Mouse (Mus musculus): Measurements from ENCODE around the gene Ttbk1. TPM values are rescaled to one million over a fixed set of nuclear protein-coding genes. Genes with fewer than 3 reads are reported as not detected.
"Not testable (repeated sequence)": the region's sequence is repeated elsewhere in the genome, so short reads cannot be mapped to it uniquely, and the experiment has no call there.

Ttbk1 gene
- polyA plus RNA-seq, 1 experiment from 2014 or later = 3.8 TPM

DNA sequence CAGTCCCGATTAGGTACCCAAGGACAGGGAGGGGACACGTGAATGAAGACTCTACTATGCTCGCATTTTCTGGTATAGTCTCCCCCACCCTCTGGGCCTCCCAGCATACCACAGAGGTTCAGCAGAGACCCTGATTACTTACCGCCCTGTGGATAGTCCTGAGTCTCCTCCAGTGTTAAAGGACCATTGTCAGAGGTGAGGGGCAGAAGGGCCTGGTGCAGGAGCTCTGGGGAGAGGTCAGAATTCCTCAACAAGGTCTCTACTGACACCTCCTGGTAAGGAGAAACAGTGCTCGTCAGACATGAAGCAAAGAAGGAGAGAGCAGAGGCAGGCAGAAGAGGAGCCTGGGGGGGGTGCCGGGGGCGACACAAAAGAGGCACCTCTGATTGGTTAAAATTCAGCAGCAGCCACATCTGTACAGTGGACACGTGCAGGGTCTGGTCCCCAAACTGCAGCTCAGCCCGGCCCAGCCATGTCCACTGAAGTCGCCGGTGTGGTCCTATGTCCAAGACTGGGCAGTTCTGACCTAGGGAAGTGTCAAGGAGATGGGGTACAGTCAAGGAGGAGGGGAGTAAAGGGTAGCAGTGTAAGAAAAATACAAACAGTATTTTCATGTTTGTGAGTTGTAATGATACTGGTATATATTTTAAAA, 23.7 kb upstream of the Ttbk1 start:
- DNase-seq (ENCODE audit: low spot score) (peak; percentile 52), ATAC-seq (0 out of 2 replicates have a peak, but pooled peaks have one; percentile 15)
- Histone ChIP-seq H3K4me2 (ENCODE audit: low read length) (no peak overlapping the region), H3K9ac (ENCODE audit: low read length) (no peak overlapping the region), H3K36me3 (ENCODE audit: control insufficient read depth, insufficient read depth, low read length) (no peaks in the 10 kb centered on the region), H3K27ac (ENCODE audit: low read depth, low read length) (no peak overlapping the region), H3K27me3 (replicated peaks; ENCODE audit: control insufficient read depth, insufficient read depth, low read length) (no peaks in the 10 kb centered on the region), H3K4me1 (ENCODE audit: control insufficient read depth, insufficient read depth, low read length) (no peaks in the 10 kb centered on the region), H3K9me3 (replicated peaks; ENCODE audit: control insufficient read depth, low read length) (no peaks in the 10 kb centered on the region), H3K4me3 (ENCODE audit: low read depth, low read length) (no peak overlapping the region)
- WGBS = 42% methylated on average over 11 of the region's 11 CpGs

DNA sequence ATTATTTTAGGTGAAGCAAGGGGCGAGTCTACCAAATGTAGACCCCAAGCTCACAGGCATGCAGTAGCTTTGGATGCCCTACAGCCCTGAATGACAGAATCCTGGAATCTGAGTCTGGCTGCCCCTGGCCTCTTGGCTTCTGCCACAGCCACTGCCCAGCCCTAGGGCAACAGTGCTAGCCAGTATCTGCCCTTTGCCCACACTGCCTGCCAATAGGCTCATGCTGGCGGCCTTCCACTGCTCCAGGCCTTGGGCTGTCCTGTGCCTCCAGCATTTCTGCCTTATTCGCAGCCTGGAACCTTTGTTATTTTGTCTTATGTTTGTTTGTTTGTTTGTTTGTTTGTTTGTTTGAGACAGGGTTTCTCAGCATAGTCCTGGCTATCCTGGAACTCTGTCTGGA, 18.1 kb upstream of the Ttbk1 start:
- Histone ChIP-seq H3K4me2 (ENCODE audit: low read length) (no peak overlapping the region), H3K4me1 (ENCODE audit: control insufficient read depth, insufficient read depth, low read length) (no peaks in the 10 kb centered on the region), H3K27ac (ENCODE audit: low read depth, low read length) (no peak overlapping the region), H3K27me3 (replicated peaks; ENCODE audit: control insufficient read depth, insufficient read depth, low read length) (no peaks in the 10 kb centered on the region), H3K36me3 (ENCODE audit: control insufficient read depth, insufficient read depth, low read length) (peaks cover 12% of the 10 kb centered on the region), H3K4me3 (ENCODE audit: low read depth, low read length) (no peak overlapping the region), H3K9ac (ENCODE audit: low read length) (no peak overlapping the region), H3K9me3 (replicated peaks; ENCODE audit: control insufficient read depth, low read length) (no peaks in the 10 kb centered on the region)
- DNase-seq (ENCODE audit: low spot score) (no peak), ATAC-seq (no peak)
- 89% methylated on average over 3 of the region's 3 CpGs for WGBS

DNA sequence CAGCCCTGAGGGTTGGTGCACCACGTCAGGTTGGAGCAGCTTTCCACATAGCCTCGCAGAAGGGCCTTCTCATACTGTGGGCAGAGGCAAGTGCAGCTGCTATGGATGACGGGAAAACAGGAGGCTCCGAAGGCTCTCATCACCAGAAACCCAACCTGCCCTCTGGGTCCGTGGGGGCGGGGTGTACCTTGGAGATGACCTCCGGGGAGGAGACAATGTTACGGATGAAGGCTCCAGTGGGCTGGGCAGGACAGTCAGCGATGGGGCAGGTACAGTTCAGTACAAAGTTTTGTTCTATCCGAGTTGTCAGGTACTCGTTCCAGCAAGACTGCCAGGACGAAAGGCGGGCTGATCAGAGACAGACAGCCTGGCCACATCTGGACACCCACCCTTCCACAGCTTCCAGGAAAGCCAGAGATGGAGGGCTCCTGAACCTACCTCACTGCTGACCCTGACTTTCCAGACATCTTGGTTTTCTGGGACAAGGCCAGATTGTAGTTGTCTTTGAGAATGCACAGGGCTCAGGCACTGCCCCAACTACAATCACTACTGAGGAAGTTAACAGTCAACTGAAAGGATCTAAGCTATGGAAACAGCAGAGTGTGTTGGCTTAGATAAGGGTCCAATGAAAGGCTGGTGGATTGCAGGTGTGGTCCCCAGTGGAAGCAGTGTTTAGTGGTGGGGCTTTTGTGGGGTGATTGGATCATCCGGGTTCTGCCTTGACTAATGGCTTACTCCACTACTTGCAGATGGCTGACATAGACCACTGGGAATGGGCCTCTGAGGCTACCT, 16.6 kb upstream of the Ttbk1 start:
- H3K27ac ChIP-seq (ENCODE audit: low read depth, low read length) = no peak overlapping the region
- DNase-seq (ENCODE audit: low spot score) (no peak), ATAC-seq (no peak)
- no peaks in the 10 kb centered on the region for H3K27me3 ChIP-seq (replicated peaks; ENCODE audit: control insufficient read depth, insufficient read depth, low read length)
- H3K9ac ChIP-seq (ENCODE audit: low read length) = no peak overlapping the region
- no peak overlapping the region for H3K4me2 ChIP-seq (ENCODE audit: low read length)
- peaks cover 20% of the 10 kb centered on the region for H3K36me3 ChIP-seq (ENCODE audit: control insufficient read depth, insufficient read depth, low read length)
- WGBS = 85% methylated on average over 14 of the region's 14 CpGs
- H3K4me1 ChIP-seq (ENCODE audit: control insufficient read depth, insufficient read depth, low read length) = no peaks in the 10 kb centered on the region
- H3K4me3 ChIP-seq (ENCODE audit: low read depth, low read length) = no peak overlapping the region
- H3K9me3 ChIP-seq (replicated peaks; ENCODE audit: control insufficient read depth, low read length) = no peaks in the 10 kb centered on the region

DNA sequence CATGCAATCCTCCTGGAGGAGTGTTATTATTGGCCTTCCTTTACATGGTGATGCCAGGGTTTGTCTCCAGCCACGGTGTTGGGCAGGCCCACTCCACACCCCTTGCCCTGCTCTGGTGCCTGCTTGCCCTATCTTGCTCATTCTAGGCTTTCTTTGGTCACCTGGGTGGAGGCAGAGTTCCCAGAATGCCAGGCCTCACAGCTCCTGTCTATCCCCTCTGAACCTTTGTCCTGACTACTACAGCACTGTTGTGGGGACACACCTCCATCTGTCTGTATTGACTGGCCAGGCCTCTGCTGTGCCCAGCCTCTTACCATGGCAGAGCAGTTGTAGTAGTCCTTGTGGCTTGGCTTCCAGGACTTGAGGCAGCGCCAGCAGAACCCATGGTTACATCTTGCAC, 15.3 kb upstream of the Ttbk1 start:
- WGBS = 95% methylated on average over 2 of the region's 2 CpGs
- no peak overlapping the region for H3K27ac ChIP-seq (ENCODE audit: low read depth, low read length)
- ATAC-seq = no peak

DNA sequence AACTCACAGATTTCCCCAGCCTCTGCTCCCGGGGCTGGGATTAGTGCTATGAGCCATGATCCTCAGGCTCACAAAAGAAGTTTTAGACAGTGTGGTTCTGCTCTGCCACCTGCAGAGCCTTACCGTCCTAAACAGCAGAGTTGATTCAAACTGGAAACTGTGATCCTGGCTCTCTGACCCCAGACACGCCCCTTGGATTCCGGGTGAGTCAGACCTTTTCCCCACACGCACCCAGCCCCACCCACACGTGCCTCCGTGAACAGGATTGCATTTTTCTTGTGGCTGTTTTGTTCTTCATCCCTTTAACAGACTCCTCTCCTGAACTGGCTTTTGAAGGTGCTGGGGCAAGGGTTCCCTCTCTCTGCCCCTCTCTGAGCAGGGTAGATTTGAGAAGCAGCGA, 10.5 kb upstream of the Ttbk1 start:
- Histone ChIP-seq H3K36me3 (ENCODE audit: control insufficient read depth, insufficient read depth, low read length) (peaks cover 20% of the 10 kb centered on the region; the same call in 1 of the 2 replicates), H3K4me3 (ENCODE audit: low read depth, low read length) (no peak overlapping the region), H3K9ac (ENCODE audit: low read length) (no peak overlapping the region), H3K4me2 (ENCODE audit: low read length) (no peak overlapping the region; the same call in 1 of the 2 replicates), H3K27ac (ENCODE audit: low read depth, low read length) (no peak overlapping the region), H3K4me1 (ENCODE audit: control insufficient read depth, insufficient read depth, low read length) (no peaks in the 10 kb centered on the region), H3K9me3 (replicated peaks; ENCODE audit: control insufficient read depth, low read length) (no peaks in the 10 kb centered on the region), H3K27me3 (replicated peaks; ENCODE audit: control insufficient read depth, insufficient read depth, low read length) (no peaks in the 10 kb centered on the region; the same call in 1 of the 2 replicates)
- WGBS = 51% methylated on average over 8 of the region's 8 CpGs
- ATAC-seq (no peak), DNase-seq (ENCODE audit: low spot score) (no peak)

More for the DNA sequence above, 15.3 kb upstream of the Ttbk1 start:
- Histone ChIP-seq H3K27me3 (replicated peaks; ENCODE audit: control insufficient read depth, insufficient read depth, low read length) (no peaks in the 10 kb centered on the region), H3K4me3 (ENCODE audit: low read depth, low read length) (no peak overlapping the region), H3K36me3 (ENCODE audit: control insufficient read depth, insufficient read depth, low read length) (peaks cover 20% of the 10 kb centered on the region), H3K9ac (ENCODE audit: low read length) (no peak overlapping the region), H3K4me2 (ENCODE audit: low read length) (no peak overlapping the region), H3K9me3 (replicated peaks; ENCODE audit: control insufficient read depth, low read length) (no peaks in the 10 kb centered on the region), H3K4me1 (ENCODE audit: control insufficient read depth, insufficient read depth, low read length) (no peaks in the 10 kb centered on the region)
- DNase-seq (ENCODE audit: low spot score) = no peak

DNA sequence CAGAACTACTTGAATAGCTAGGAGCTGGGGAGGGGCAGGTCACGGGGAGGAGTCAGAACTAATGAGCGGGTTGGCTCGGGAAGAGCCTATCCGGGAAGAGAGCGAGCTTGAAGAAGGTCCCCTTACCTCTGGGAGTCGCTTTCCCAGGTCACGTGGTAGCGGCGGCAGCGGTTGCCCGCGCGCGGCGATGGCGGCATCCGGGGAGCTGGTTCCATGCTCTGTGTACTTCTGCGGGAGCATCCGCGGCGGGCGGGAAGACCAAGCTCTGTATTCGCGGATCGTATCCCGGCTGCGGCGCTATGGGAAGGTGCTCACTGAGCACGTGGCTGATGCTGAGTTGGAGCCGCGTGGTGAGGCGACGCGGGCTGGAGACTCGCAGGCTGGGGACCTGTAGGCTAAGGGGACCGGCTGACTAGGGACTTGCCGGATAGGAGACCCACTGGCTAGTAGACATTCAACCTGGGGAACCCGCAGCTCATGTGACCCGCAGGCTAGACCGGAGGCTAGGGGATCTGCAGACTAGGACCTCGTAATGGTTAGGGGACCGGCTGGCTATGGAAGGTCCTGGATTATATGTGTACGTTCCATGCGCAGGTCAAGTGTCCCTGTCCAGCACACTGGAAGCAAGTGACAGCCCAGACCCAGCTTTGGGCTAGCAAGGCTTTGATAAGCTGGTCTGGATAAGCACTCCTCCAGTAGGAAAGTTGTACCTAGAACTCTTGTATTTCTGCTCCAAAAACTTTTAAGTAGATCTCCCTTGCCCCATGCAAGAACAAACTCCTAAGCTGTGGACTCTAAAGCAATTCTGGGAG, 9.4 kb upstream of the Ttbk1 start, which contains the start of gene Dnph1:
Gene Dnph1, plus strand, starts transcription at position 89 of the 812 bp plus-strand sequence.
- peak within 1 kb of the TSS; percentile 85 for H3K9ac ChIP-seq (ENCODE audit: low read length)
- no peaks in the 10 kb centered on the region for H3K9me3 ChIP-seq (replicated peaks; ENCODE audit: control insufficient read depth, low read length)
- no peak within 1 kb of the TSS for H3K27ac ChIP-seq (ENCODE audit: low read depth, low read length)
- no peaks in the 10 kb centered on the region for H3K4me1 ChIP-seq (ENCODE audit: control insufficient read depth, insufficient read depth, low read length)
- H3K4me3 ChIP-seq (ENCODE audit: low read depth, low read length) = peak within 1 kb of the TSS; percentile 53
- peaks cover 15% of the 10 kb centered on the region; the same call in 1 of the 2 replicates for H3K36me3 ChIP-seq (ENCODE audit: control insufficient read depth, insufficient read depth, low read length)
- under 1% methylated on average over 44 of the region's 44 CpGs for WGBS
- H3K27me3 ChIP-seq (replicated peaks; ENCODE audit: control insufficient read depth, insufficient read depth, low read length) = peaks cover 4% of the 10 kb centered on the region
- H3K4me2 ChIP-seq (ENCODE audit: low read length) = peak within 1 kb of the TSS; percentile 88
- peak; percentile 99 for ATAC-seq
- DNase-seq (ENCODE audit: low spot score) = peak; percentile 96

DNA sequence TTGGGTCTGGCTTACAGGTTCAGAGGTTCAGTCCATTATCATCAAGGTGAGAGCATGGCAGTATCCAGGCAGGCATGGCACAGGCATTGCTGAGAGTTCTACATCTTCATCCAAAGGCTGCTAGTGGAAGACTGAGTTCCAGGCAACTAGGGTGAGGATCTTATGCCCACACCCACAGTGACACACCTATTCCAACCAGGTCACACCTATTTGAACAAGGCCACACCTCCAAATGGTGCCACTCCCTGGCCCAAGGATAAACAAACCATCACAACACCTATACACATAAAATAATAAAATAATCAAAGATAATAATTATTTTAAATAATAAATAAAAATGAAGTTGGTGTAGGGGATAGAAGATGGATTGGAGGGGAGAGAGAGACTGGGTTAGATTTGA, 8.6 kb upstream of the Ttbk1 start:
- DNase-seq (ENCODE audit: low spot score); H3K27ac ChIP-seq (ENCODE audit: low read depth, low read length); H3K4me3 ChIP-seq (ENCODE audit: low read depth, low read length); H3K9me3 ChIP-seq (replicated peaks; ENCODE audit: control insufficient read depth, low read length); H3K4me2 ChIP-seq (ENCODE audit: low read length); H3K4me1 ChIP-seq (ENCODE audit: control insufficient read depth, insufficient read depth, low read length); H3K9ac ChIP-seq (ENCODE audit: low read length); H3K27me3 ChIP-seq (replicated peaks; ENCODE audit: control insufficient read depth, insufficient read depth, low read length): not testable (repeated sequence)
- H3K36me3 ChIP-seq (ENCODE audit: control insufficient read depth, insufficient read depth, low read length) = peaks cover 10% of the 10 kb centered on the region; the same call in 1 of the 2 replicates
- peak; percentile 6 for ATAC-seq

DNA sequence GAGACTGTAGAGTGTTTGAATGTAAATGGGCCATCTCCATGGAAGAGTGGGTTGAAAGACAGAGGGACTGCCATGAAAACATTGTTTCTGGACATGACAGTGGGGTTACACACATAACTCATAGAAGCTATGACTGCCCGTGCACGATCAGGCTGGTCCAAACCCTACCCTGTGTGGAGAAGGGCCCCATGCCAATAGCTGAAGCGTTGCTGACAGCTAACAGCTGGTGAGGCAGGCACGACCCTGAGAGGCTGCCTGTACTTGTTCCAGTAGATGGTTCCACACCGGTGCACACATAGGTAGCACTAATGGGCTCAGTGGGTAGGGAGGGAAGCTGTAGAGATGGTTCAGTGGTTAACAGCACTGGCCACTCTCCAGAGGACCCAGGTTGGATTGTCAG, 8.0 kb upstream of the Ttbk1 start:
- Histone ChIP-seq H3K9ac (ENCODE audit: low read length) (no peak overlapping the region), H3K9me3 (replicated peaks; ENCODE audit: control insufficient read depth, low read length) (no peaks in the 10 kb centered on the region), H3K4me1 (ENCODE audit: control insufficient read depth, insufficient read depth, low read length) (no peaks in the 10 kb centered on the region), H3K4me3 (ENCODE audit: low read depth, low read length) (no peak overlapping the region), H3K4me2 (ENCODE audit: low read length) (no peak overlapping the region), H3K27me3 (replicated peaks; ENCODE audit: control insufficient read depth, insufficient read depth, low read length) (peaks cover 4% of the 10 kb centered on the region), H3K27ac (ENCODE audit: low read depth, low read length) (no peak overlapping the region), H3K36me3 (ENCODE audit: control insufficient read depth, insufficient read depth, low read length) (peaks cover 6% of the 10 kb centered on the region; the same call in 1 of the 2 replicates)
- DNase-seq (ENCODE audit: low spot score) (no peak), ATAC-seq (no peak)
- WGBS = 82% methylated on average over 5 of the region's 5 CpGs
